In genomic region chr4:138407479-138408194, GRCm38 (mm10) we compare ENCODE assay signal across 12 mouse cellular contexts. TPM values are rescaled to one million over a fixed set of nuclear protein-coding genes. Genes with fewer than 3 reads are reported as not detected.
DNase-seq lines count a peak whose midpoint lies in the region; ATAC-seq and TF ChIP-seq lines count a peak whose summit lies in the region.
"Had no signal": no experiment of that assay in that cellular context is flagged by ENCODE, and none has a peak within 500 bp of the region (broad histone marks: within the 10 kb centered on the region; RNA-seq: fewer than 3 reads in every experiment).

No protein-coding gene starts in this region.

- DNase-seq in kidney, postnatal 14 days, result peak; percentile 46
- DNase-seq in kidney, postnatal 4 days, result no peak
- peak; percentile 72 for DNase-seq in adrenal gland, adult 8-10 months
- no peak for DNase-seq in liver
- DNase-seq in right cerebral cortex, postnatal 10 days (ENCODE audit: low spot score in 2 of 2), result no peak
- DNase-seq in frontal cortex, postnatal 25 days (ENCODE audit: low spot score in 2 of 2), result no peak
- DNase-seq: liver, postnatal 0 days; retina, postnatal 1 day had no signal

- H3K36me3 ChIP-seq in intestine, postnatal 0 days (ENCODE audit: control insufficient read depth, insufficient read depth), result no peaks in the 10 kb centered on the region

- no peak overlapping the region for H3K4me2 ChIP-seq in intestine, postnatal 0 days (replicated peaks; ENCODE audit: low read depth)

- ATAC-seq in CD4-positive, CD25-positive, alpha-beta regulatory T cell, adult 4 months, result peak; percentile 57
- ATAC-seq in intestine, postnatal 0 days, result 0 out of 2 replicates have a peak, but pooled peaks have one; percentile 36
- ATAC-seq: liver, postnatal 0 days had no signal

- TF ChIP-seq CTCF in intestine, postnatal 0 days (IDR thresholded peaks at IDR 0.05; ENCODE audit: low read depth), result no peak

- 48% methylated on average over 12 of the region's 13 CpGs for WGBS in intestine, postnatal 0 days

- H3K9ac ChIP-seq in intestine, postnatal 0 days (ENCODE audit: low read depth, low read length), result no peak overlapping the region
- H3K9ac ChIP-seq: liver, postnatal 0 days had no signal

- no peak overlapping the region for H3K27ac ChIP-seq in intestine, postnatal 0 days (ENCODE audit: low read depth, low read length)

- no peaks in the 10 kb centered on the region for H3K4me1 ChIP-seq in intestine, postnatal 0 days (replicated peaks; ENCODE audit: control insufficient read depth, insufficient read depth, low read length)

- no peak overlapping the region for H3K4me3 ChIP-seq in intestine, postnatal 0 days (ENCODE audit: low read depth, low read length)
- H3K4me3 ChIP-seq: myocyte had no signal

- no peaks in the 10 kb centered on the region for H3K9me3 ChIP-seq in intestine, postnatal 0 days (ENCODE audit: control insufficient read depth)

- no peaks in the 10 kb centered on the region for H3K27me3 ChIP-seq in intestine, postnatal 0 days (replicated peaks; ENCODE audit: control insufficient read depth, insufficient read depth, low read length)

RNA-seq across cellular contexts. Expression of gene Fam43b, which starts 11.3 kb away (rescaled TPM):
- not detected for polyA plus RNA-seq in CD4-positive, CD25-positive, alpha-beta regulatory T cell, adult 4 months (2017; shearing (Covaris generic))
- total RNA-seq in adrenal gland, adult 8-10 months (2022), result 1 to 10 TPM; 2.9 to 6.1 (median 3.9) TPM
- not detected in 2 replicates for polyA plus RNA-seq in intestine, postnatal 0 days (2015; fragmentation: Nextera tagmentation; extraction: Ambion mirVana)
- total RNA-seq: gastrocnemius, adult 8-10 months had no signal
- polyA plus RNA-seq: liver, postnatal 0 days; myocyte had no signal

RNA-seq across cellular contexts. Expression of gene Mul1, which starts 26.8 kb away (rescaled TPM):
- polyA plus RNA-seq in CD4-positive, CD25-positive, alpha-beta regulatory T cell, adult 4 months (2017; shearing (Covaris generic)), result 10 to 100 TPM; 12.2 to 16.9 TPM
- total RNA-seq in adrenal gland, adult 8-10 months (2022), result 10 to 100 TPM; 54.2 to 59.0 (median 56.8) TPM
- polyA plus RNA-seq in intestine, postnatal 0 days (2015; fragmentation: Nextera tagmentation; extraction: Ambion mirVana), result 34.7 and 35.0 TPM in 2 replicates

RNA-seq across cellular contexts. Expression of gene Cda, which starts 39.8 kb away (rescaled TPM):
- not detected for polyA plus RNA-seq in CD4-positive, CD25-positive, alpha-beta regulatory T cell, adult 4 months (2017; shearing (Covaris generic))
- total RNA-seq in adrenal gland, adult 8-10 months (2022), result 10 to 100 TPM in 2 of 4 experiments, 1 to 10 TPM in 2; 7.2 to 20.4 (median 14.7) TPM
- polyA plus RNA-seq in intestine, postnatal 0 days (2015; fragmentation: Nextera tagmentation; extraction: Ambion mirVana), result 37.5 and 41.7 TPM in 2 replicates

RNA-seq across cellular contexts. Expression of gene Camk2n1, which starts 46.5 kb away (rescaled TPM):
- polyA plus RNA-seq in CD4-positive, CD25-positive, alpha-beta regulatory T cell, adult 4 months (2017; shearing (Covaris generic)), result 1 to 10 TPM in 1 of 2 experiments, under 1 TPM in 1; 0.95 to 1.2 TPM
- total RNA-seq in adrenal gland, adult 8-10 months (2022), result 10 to 100 TPM; 29.2 to 33.7 (median 31.2) TPM
- polyA plus RNA-seq in intestine, postnatal 0 days (2015; fragmentation: Nextera tagmentation; extraction: Ambion mirVana), result 10.9 and 12.2 TPM in 2 replicates

Comparison
In these comparisons a context has a peak if more than half of its experiments do, and no peak if none do; other contexts are left out.
1. DNase-seq: peak in kidney, postnatal 14 days (single experiment) and adrenal gland, adult 8-10 months (single experiment); none in kidney, postnatal 4 days (0 of 2), liver (single experiment), right cerebral cortex, postnatal 10 days (0 of 2) and frontal cortex, postnatal 25 days (0 of 2).
2. RNA of gene Cda, which starts 39.8 kb away (polyA plus RNA-seq): 37.5 to 41.7 TPM in intestine, postnatal 0 days; not detected in CD4-positive, CD25-positive, alpha-beta regulatory T cell, adult 4 months; every median in the first group is over 10 times any median in the second.